Mouse (Mus musculus): ENCODE data around the gene Cers6. TPM values are rescaled to one million over a fixed set of nuclear protein-coding genes. Genes with fewer than 3 reads are reported as not detected.
A peak's percentile ranks its signal among the peaks of the same experiment; 100 is the strongest.

Gene Cers6
- polyA plus RNA-seq, 1 experiment from 2014 or later: 21.5 TPM

DNA sequence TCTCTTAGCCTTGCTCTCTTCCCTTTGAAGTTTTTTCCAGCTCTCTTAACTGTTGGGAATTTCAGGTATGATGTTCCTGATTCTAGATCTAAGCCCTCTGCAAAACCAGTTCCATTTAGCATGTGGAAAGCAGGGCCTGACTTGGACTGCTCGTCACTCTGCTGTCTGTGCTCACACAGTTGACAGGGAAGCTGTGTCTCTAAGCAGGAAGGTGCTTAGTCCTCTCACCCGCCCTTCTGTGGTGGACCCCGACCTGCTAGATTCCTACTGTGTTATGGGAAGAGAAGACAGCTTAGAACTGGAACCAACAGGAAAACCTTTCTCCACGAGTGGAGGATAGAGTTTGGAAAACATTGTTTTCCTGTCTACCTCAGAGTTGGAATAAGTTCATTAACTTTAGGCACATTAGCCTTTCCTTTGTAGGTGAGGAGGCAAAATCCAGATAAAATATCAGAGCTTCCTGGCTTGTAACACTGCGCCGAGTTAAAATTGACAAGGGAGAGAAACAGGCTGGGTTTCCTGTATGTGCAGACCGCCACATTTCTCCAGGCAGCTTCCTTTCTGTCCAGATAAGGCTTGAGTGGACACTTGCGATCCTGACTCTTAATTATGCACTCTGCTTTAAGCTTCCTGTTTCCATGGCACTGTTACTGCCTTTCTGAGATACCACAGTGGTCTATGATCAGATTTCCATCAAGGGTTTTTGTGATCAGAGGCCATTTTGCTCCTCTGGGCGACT lies 39.6 kb downstream of the Cers6 start:
- no peaks in the 10 kb centered on the region for H3K27me3 ChIP-seq (replicated peaks; ENCODE audit: control insufficient read depth, insufficient read depth, low read length)
- peak; percentile 56; the same call in 1 of the 2 replicates for ATAC-seq
- H3K9me3 ChIP-seq (ENCODE audit: control insufficient read depth): no peaks in the 10 kb centered on the region
- peaks cover 11% of the 10 kb centered on the region for H3K4me1 ChIP-seq (replicated peaks; ENCODE audit: control insufficient read depth, insufficient read depth, low read length)
- TF ChIP-seq CTCF (IDR thresholded peaks at IDR 0.05; ENCODE audit: low read depth): no peak
- H3K9ac ChIP-seq (ENCODE audit: low read depth, low read length): 0 out of 2 replicates have a peak overlapping the region, but pooled peaks have one; percentile 7
- WGBS: 22% methylated on average over 9 of the region's 9 CpGs
- H3K4me2 ChIP-seq (replicated peaks; ENCODE audit: low read depth): peak overlapping the region; percentile 51
- H3K36me3 ChIP-seq (ENCODE audit: control insufficient read depth, insufficient read depth): no peaks in the 10 kb centered on the region
- H3K4me3 ChIP-seq (ENCODE audit: low read depth, low read length): no peak overlapping the region
- H3K27ac ChIP-seq (ENCODE audit: low read depth, low read length): peak overlapping the region; percentile 83

DNA sequence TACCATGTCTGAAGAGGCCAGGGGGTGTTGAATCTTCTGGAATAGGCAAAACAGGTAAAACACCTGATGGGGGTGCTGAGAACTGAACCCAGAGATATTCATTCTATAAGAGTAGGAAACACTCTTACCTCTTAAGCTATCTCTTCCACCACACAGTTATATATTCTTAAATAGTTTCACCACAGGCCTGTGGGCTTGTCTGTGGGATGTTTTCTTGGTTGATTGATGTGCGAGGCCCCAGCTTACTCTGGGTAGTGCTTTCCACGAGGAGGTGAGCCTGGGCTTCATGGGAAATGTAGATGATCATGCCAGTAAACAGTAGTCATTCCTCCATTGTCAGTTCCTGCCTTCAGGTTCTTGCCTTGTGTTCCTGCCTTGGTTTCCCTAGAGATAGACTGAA lies 40.5 kb downstream of the Cers6 start:
- Histone ChIP-seq H3K9ac (ENCODE audit: low read depth, low read length) (no peak overlapping the region), H3K4me3 (ENCODE audit: low read depth, low read length) (no peak overlapping the region), H3K27ac (ENCODE audit: low read depth, low read length) (peak overlapping the region; percentile 9; the same call in 1 of the 2 replicates), H3K27me3 (replicated peaks; ENCODE audit: control insufficient read depth, insufficient read depth, low read length) (no peaks in the 10 kb centered on the region), H3K4me1 (replicated peaks; ENCODE audit: control insufficient read depth, insufficient read depth, low read length) (peaks cover 11% of the 10 kb centered on the region; the same call in 1 of the 2 replicates), H3K36me3 (ENCODE audit: control insufficient read depth, insufficient read depth) (no peaks in the 10 kb centered on the region), H3K4me2 (replicated peaks; ENCODE audit: low read depth) (no peak overlapping the region), H3K9me3 (ENCODE audit: control insufficient read depth) (no peaks in the 10 kb centered on the region)
- TF ChIP-seq CTCF (IDR thresholded peaks at IDR 0.05; ENCODE audit: low read depth): no peak
- ATAC-seq: no peak
- 55% methylated on average over 2 of the region's 2 CpGs for WGBS

GRCm38 (mm10) chr2:68902546-68902945 lies 41.3 kb downstream of the Cers6 start:
- TF ChIP-seq CTCF (IDR thresholded peaks at IDR 0.05; ENCODE audit: low read depth): no peak
- Histone ChIP-seq H3K4me1 (replicated peaks; ENCODE audit: control insufficient read depth, insufficient read depth, low read length) (peaks cover 11% of the 10 kb centered on the region; the same call in 1 of the 2 replicates), H3K9ac (ENCODE audit: low read depth, low read length) (no peak overlapping the region), H3K27me3 (replicated peaks; ENCODE audit: control insufficient read depth, insufficient read depth, low read length) (no peaks in the 10 kb centered on the region), H3K4me3 (ENCODE audit: low read depth, low read length) (no peak overlapping the region), H3K36me3 (ENCODE audit: control insufficient read depth, insufficient read depth) (no peaks in the 10 kb centered on the region), H3K9me3 (ENCODE audit: control insufficient read depth) (no peaks in the 10 kb centered on the region), H3K27ac (ENCODE audit: low read depth, low read length) (no peak overlapping the region), H3K4me2 (replicated peaks; ENCODE audit: low read depth) (no peak overlapping the region)
- no peak for ATAC-seq
- 67% methylated on average over 6 of the region's 6 CpGs for WGBS

DNA sequence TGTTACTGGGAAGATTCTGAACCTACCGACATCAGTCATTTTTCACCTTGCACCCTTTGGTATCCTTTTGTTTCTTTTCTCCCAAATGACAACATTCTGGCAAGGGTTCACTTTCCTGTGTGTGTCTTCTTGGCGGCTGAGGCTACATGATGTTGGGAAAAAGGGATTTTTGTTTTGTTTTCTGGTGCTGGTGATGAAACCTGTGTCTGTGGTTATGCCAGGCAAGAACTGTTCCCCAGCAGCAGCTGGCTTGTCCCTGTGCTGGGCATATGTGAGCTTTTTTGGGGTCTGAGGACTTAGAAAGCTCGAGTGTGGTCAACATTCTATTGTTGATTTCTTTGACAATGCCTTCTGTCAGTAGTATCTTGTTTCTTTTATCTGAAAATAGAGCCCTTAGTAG lies 45.7 kb downstream of the Cers6 start:
- no peak overlapping the region for H3K27ac ChIP-seq (ENCODE audit: low read depth, low read length)
- no peaks in the 10 kb centered on the region for H3K27me3 ChIP-seq (replicated peaks; ENCODE audit: control insufficient read depth, insufficient read depth, low read length)
- no peak overlapping the region for H3K4me2 ChIP-seq (replicated peaks; ENCODE audit: low read depth)
- 0 out of 2 replicates have a peak, but pooled peaks cover 7% of the 10 kb centered on the region for H3K4me1 ChIP-seq (replicated peaks; ENCODE audit: control insufficient read depth, insufficient read depth, low read length)
- no peak overlapping the region for H3K9ac ChIP-seq (ENCODE audit: low read depth, low read length)
- H3K9me3 ChIP-seq (ENCODE audit: control insufficient read depth): no peaks in the 10 kb centered on the region
- H3K4me3 ChIP-seq (ENCODE audit: low read depth, low read length): no peak overlapping the region
- no peak for ATAC-seq
- WGBS: 87% methylated on average over 3 of the region's 3 CpGs
- H3K36me3 ChIP-seq (ENCODE audit: control insufficient read depth, insufficient read depth): no peaks in the 10 kb centered on the region
- TF ChIP-seq CTCF (IDR thresholded peaks at IDR 0.05; ENCODE audit: low read depth): no peak

DNA sequence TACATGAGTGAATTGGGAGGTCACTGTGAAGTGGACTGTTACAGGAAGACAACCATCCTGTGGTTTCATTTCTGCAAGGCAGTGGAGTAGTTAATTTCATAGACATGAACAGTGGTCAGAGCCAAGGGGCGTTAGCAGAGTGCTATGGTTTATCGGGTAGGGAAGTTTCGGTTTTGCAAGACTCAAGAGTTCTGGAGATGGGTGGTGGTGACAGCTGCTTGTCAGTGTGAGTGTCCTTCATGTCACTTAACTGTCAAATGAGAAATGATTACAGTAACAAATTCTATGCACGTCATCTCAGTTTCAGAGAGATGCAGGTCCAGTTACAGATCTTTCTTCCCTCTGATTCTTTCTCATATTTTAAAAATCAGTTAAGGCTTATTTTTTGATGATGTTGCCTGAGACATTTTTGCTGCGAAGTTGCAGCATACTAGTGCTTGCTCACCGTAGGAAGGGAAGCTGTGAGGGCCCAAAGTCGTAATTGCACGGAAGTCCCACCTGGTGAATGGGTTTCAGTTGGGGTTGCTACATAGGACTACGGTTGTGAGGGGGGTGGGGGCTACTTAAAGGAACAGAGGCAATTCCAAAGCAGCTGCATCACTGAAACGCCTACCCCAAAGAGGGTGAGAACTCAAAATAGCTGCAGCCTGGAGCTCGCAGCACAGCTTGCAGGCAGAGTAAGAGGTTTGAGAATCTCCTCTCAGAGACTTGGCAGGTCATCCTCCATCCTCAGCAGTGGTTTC lies 46.7 kb downstream of the Cers6 start:
- Histone ChIP-seq H3K4me3 (ENCODE audit: low read depth, low read length) (no peak overlapping the region), H3K36me3 (ENCODE audit: control insufficient read depth, insufficient read depth) (no peaks in the 10 kb centered on the region)

GRCm38 (mm10) chr2:68910727-68911126 lies 49.5 kb downstream of the Cers6 start:
- Histone ChIP-seq H3K27me3 (replicated peaks; ENCODE audit: control insufficient read depth, insufficient read depth, low read length) (no peaks in the 10 kb centered on the region), H3K36me3 (ENCODE audit: control insufficient read depth, insufficient read depth) (no peaks in the 10 kb centered on the region), H3K4me1 (replicated peaks; ENCODE audit: control insufficient read depth, insufficient read depth, low read length) (0 out of 2 replicates have a peak, but pooled peaks cover 6% of the 10 kb centered on the region), H3K9ac (ENCODE audit: low read depth, low read length) (no peak overlapping the region), H3K4me3 (ENCODE audit: low read depth, low read length) (no peak overlapping the region), H3K4me2 (replicated peaks; ENCODE audit: low read depth) (no peak overlapping the region), H3K27ac (ENCODE audit: low read depth, low read length) (no peak overlapping the region), H3K9me3 (ENCODE audit: control insufficient read depth) (no peaks in the 10 kb centered on the region)
- no peak for ATAC-seq
- TF ChIP-seq CTCF (IDR thresholded peaks at IDR 0.05; ENCODE audit: low read depth): no peak
- WGBS: 25% methylated on average over 7 of the region's 7 CpGs

More for the DNA sequence above, 46.7 kb downstream of the Cers6 start:
- Histone ChIP-seq H3K27me3 (replicated peaks; ENCODE audit: control insufficient read depth, insufficient read depth, low read length) (no peaks in the 10 kb centered on the region), H3K9me3 (ENCODE audit: control insufficient read depth) (no peaks in the 10 kb centered on the region), H3K27ac (ENCODE audit: low read depth, low read length) (no peak overlapping the region), H3K4me2 (replicated peaks; ENCODE audit: low read depth) (no peak overlapping the region), H3K4me1 (replicated peaks; ENCODE audit: control insufficient read depth, insufficient read depth, low read length) (0 out of 2 replicates have a peak, but pooled peaks cover 6% of the 10 kb centered on the region), H3K9ac (ENCODE audit: low read depth, low read length) (no peak overlapping the region)
- ATAC-seq: no peak
- no peak for TF ChIP-seq CTCF (IDR thresholded peaks at IDR 0.05; ENCODE audit: low read depth)
- WGBS: 67% methylated on average over 11 of the region's 11 CpGs
